8 mouse cellular contexts compared by ENCODE assay signal in genomic region chr11:98446562-98447474, GRCm38 (mm10). TPM values are rescaled to one million over a fixed set of nuclear protein-coding genes. Genes with fewer than 3 reads are reported as not detected.
DNase-seq lines count a peak whose midpoint lies in the region; ATAC-seq and TF ChIP-seq lines count a peak whose summit lies in the region.

No protein-coding gene starts in this region.

- H3K9ac ChIP-seq in midbrain, embryonic 14.5 days (replicated peaks; ENCODE audit: low read length), result no peak overlapping the region

- H3K4me1 ChIP-seq in cerebellum, adult 2 months (ENCODE audit: control insufficient read depth, insufficient read depth, low read length), result peaks cover 18% of the 10 kb centered on the region
- peaks cover 35% of the 10 kb centered on the region for H3K4me1 ChIP-seq in limb, embryonic 10.5 days
- no peaks in the 10 kb centered on the region for H3K4me1 ChIP-seq in midbrain, embryonic 14.5 days (ENCODE audit: control insufficient read depth, insufficient read depth, low read length)

- no peaks in the 10 kb centered on the region for H3K27me3 ChIP-seq in cerebellum, adult 2 months (ENCODE audit: control insufficient read depth, insufficient read depth, low read length)
- peaks cover 57% of the 10 kb centered on the region for H3K27me3 ChIP-seq in limb, embryonic 10.5 days (ENCODE audit: low read depth, poor library complexity, severe bottlenecking)
- peaks cover 23% of the 10 kb centered on the region for H3K27me3 ChIP-seq in midbrain, embryonic 14.5 days (ENCODE audit: control insufficient read depth, insufficient read depth, low read length)

- no peak for TF ChIP-seq CTCF in cerebellum, adult 2 months (IDR thresholded peaks at IDR 0.05; ENCODE audit: borderline replicate concordance, insufficient read depth, low read depth, low read length)

- DNase-seq in cerebellum, postnatal 4 days (ENCODE audit: low spot score in 2 of 2), result no peak
- DNase-seq in cerebellum, adult 2 months, result peak; percentile 69 to 78
- peak; percentile 62 for DNase-seq in gonadal fat pad, adult 2 months (ENCODE audit: low read depth)
- DNase-seq in limb, embryonic 10.5 days (ENCODE audit: low spot score), result no peak
- no peak for DNase-seq in midbrain, embryonic 14.5 days
- no peak for DNase-seq in right cerebral cortex, adult 18-20 months
- no peak for DNase-seq in frontal cortex, postnatal 14 days (ENCODE audit: low spot score in 2 of 2)

- no peaks in the 10 kb centered on the region for H3K36me3 ChIP-seq in limb, embryonic 10.5 days
- no peaks in the 10 kb centered on the region for H3K36me3 ChIP-seq in midbrain, embryonic 14.5 days (ENCODE audit: control insufficient read depth, insufficient read depth, low read length)

- ATAC-seq in cerebellum, adult (ENCODE audit: insufficient number of reproducible peaks, low FRiP score, low TSS enrichment), result peak; percentile 77; the same call in 1 of the 2 replicates
- ATAC-seq in midbrain, embryonic 14.5 days (ENCODE audit: low FRiP score, low TSS enrichment), result no peak

- peak overlapping the region; percentile 21; the same call in 1 of the 2 replicates for H3K4me2 ChIP-seq in midbrain, embryonic 14.5 days (ENCODE audit: low read length)

- H3K27ac ChIP-seq in cerebellum, adult 2 months (ENCODE audit: insufficient read depth, low read length), result peak overlapping the region; percentile 20
- peak overlapping the region; percentile 72 for H3K27ac ChIP-seq in limb, embryonic 10.5 days
- no peak overlapping the region for H3K27ac ChIP-seq in midbrain, embryonic 14.5 days (replicated peaks; ENCODE audit: low read depth, low read length)

- WGBS in cerebellum, adult 2 months, result 4% methylated on average over 33 of the region's 33 CpGs
- WGBS in limb, embryonic 10.5 days, result 3% methylated on average over 32 of the region's 33 CpGs
- WGBS in midbrain, embryonic 14.5 days, result 3% methylated on average over 33 of the region's 33 CpGs

- peak; percentile 51; the same call in 1 of the 2 replicates for TF ChIP-seq POLR2A in cerebellum, adult 2 months (IDR thresholded peaks at IDR 0.05; ENCODE audit: borderline replicate concordance, insufficient read depth, low read length)

- H3K4me3 ChIP-seq in cerebellum, adult 2 months (replicated peaks; ENCODE audit: insufficient read depth, low read depth, low read length), result peak overlapping the region; percentile 76
- H3K4me3 ChIP-seq in limb, embryonic 10.5 days, result peak overlapping the region; percentile 27
- H3K4me3 ChIP-seq in midbrain, embryonic 14.5 days (replicated peaks; ENCODE audit: low read depth, low read length), result no peak overlapping the region

- H3K9me3 ChIP-seq in limb, embryonic 10.5 days (replicated peaks), result no peaks in the 10 kb centered on the region
- no peaks in the 10 kb centered on the region for H3K9me3 ChIP-seq in midbrain, embryonic 14.5 days (ENCODE audit: control insufficient read depth, low read length)

RNA-seq across cellular contexts. Expression of gene Grb7, which starts 0.6 kb away (rescaled TPM):
- 15.8 and 19.9 TPM in 2 replicates for polyA plus RNA-seq in cerebellum, adult 2 months (2012; rRNA removed)
- polyA plus RNA-seq in gonadal fat pad, adult 2 months (2012; rRNA removed), result 54.7 and 54.8 TPM in 2 replicates
- polyA plus RNA-seq in limb, embryonic 10.5 days (2016; fragmentation: Nextera tagmentation; extraction: Ambion mirVana), result 6.4 and 9.5 TPM in 2 replicates
- 0.58 and 0.67 TPM in 2 replicates for polyA plus RNA-seq in midbrain, embryonic 14.5 days (2014; fragmentation: Nextera tagmentation; extraction: Ambion mirVana)

RNA-seq across cellular contexts. Expression of gene Mien1, which starts 8.0 kb away (rescaled TPM):
- 182 and 183 TPM in 2 replicates for polyA plus RNA-seq in cerebellum, adult 2 months (2012; rRNA removed)
- polyA plus RNA-seq in gonadal fat pad, adult 2 months (2012; rRNA removed), result 217 and 228 TPM in 2 replicates
- 76.8 and 81.3 TPM in 2 replicates for polyA plus RNA-seq in limb, embryonic 10.5 days (2016; fragmentation: Nextera tagmentation; extraction: Ambion mirVana)
- polyA plus RNA-seq in midbrain, embryonic 14.5 days (2014; fragmentation: Nextera tagmentation; extraction: Ambion mirVana), result 225 and 280 TPM in 2 replicates

RNA-seq across cellular contexts. Expression of gene Erbb2, which starts 34.5 kb away (rescaled TPM):
- 1.6 and 1.8 TPM in 2 replicates for polyA plus RNA-seq in cerebellum, adult 2 months (2012; rRNA removed)
- 33.8 and 35.3 TPM in 2 replicates for polyA plus RNA-seq in gonadal fat pad, adult 2 months (2012; rRNA removed)
- 24.5 and 30.9 TPM in 2 replicates for polyA plus RNA-seq in limb, embryonic 10.5 days (2016; fragmentation: Nextera tagmentation; extraction: Ambion mirVana)
- 6.0 and 7.6 TPM in 2 replicates for polyA plus RNA-seq in midbrain, embryonic 14.5 days (2014; fragmentation: Nextera tagmentation; extraction: Ambion mirVana)

RNA-seq across cellular contexts. Expression of gene Pgap3, which starts 46.5 kb away (rescaled TPM):
- polyA plus RNA-seq in cerebellum, adult 2 months (2012; rRNA removed), result 13.2 and 14.1 TPM in 2 replicates
- 29.5 and 30.4 TPM in 2 replicates for polyA plus RNA-seq in gonadal fat pad, adult 2 months (2012; rRNA removed)
- polyA plus RNA-seq in limb, embryonic 10.5 days (2016; fragmentation: Nextera tagmentation; extraction: Ambion mirVana), result 9.7 and 10.5 TPM in 2 replicates
- polyA plus RNA-seq in midbrain, embryonic 14.5 days (2014; fragmentation: Nextera tagmentation; extraction: Ambion mirVana), result 6.4 and 6.9 TPM in 2 replicates

Comparison
In these comparisons a context has a peak if more than half of its experiments do, and no peak if none do; other contexts are left out.
1. DNase-seq: peak in cerebellum, adult 2 months (2 of 2) and gonadal fat pad, adult 2 months (single experiment); none in cerebellum, postnatal 4 days (0 of 2), limb, embryonic 10.5 days (single experiment), midbrain, embryonic 14.5 days (single experiment), right cerebral cortex, adult 18-20 months (single experiment) and frontal cortex, postnatal 14 days (0 of 2).